Mouse (Mus musculus) CH12.LX (cell line): ENCODE measurements at regions not wholly inside any gene's neighbourhood (a gene's known extent, or its start where the extent isn't known, plus 50 kb on each side); places are given as distances from the start of the nearest gene placed in this dataset.

Source experiments
- DNase-seq: peaks from one replicate; pipeline ENCODE4 v3.0.0-alpha.2; 2013; ENCODE audit errors: extremely low read depth
- H3K27ac ChIP-seq: 2 replicates; pipeline ENCODE4 v1.5.1; 2012; ENCODE audit warnings: low read depth, mild to moderate bottlenecking, control low read depth, moderate library complexity; ENCODE audit not compliant: insufficient read depth
- H3K27me3 ChIP-seq: replicated peaks from 2 replicates; pipeline ENCODE3; 2012; ENCODE audit warnings: inconsistent platforms
- H3K36me3 ChIP-seq, 2 experiments: replicated peaks in 1 of 2; 2 replicates each; pipeline versions ENCODE3 to v1.6.1; 2012; ENCODE audit warnings: inconsistent platforms in 1 of 2, low read length in 1 of 2, mild to moderate bottlenecking in 1 of 2, mixed read lengths in 1 of 2, moderate library complexity in 1 of 2; ENCODE audit not compliant: control insufficient read depth in 1 of 2, insufficient read depth in 1 of 2
- H3K4me1 ChIP-seq, 2 experiments: 2 replicates each; pipeline ENCODE4 v1.6.1; 2012; ENCODE audit warnings: inconsistent platforms in 1 of 2, moderate library complexity in 1 of 2; ENCODE audit not compliant: insufficient read depth in 2 of 2, control insufficient read depth in 1 of 2
- H3K4me2 ChIP-seq: 2 replicates; pipeline ENCODE4 v1.6.1; 2012; ENCODE audit warnings: low read depth, mild to moderate bottlenecking, control low read depth; ENCODE audit not compliant: poor library complexity, insufficient read depth, severe bottlenecking
- H3K4me3 ChIP-seq, 3 experiments: fragments of 150-350 bp in 1 of 3; sonication (generic) in 1 of 3; replicated peaks in 1 of 3; 2 replicates each; pipeline versions ENCODE3 to v1.5.1; 2011 to 2012; ENCODE audit warnings: low read depth in 2 of 3, low read length in 2 of 3, mild to moderate bottlenecking in 2 of 3, moderate library complexity in 2 of 3, control low read depth in 1 of 3, improper control_type of control experiment in 1 of 3, inconsistent platforms in 1 of 3, mixed read lengths in 1 of 3; ENCODE audit not compliant: poor library complexity in 1 of 3
- H3K79me2 ChIP-seq: replicated peaks from 2 replicates; pipeline ENCODE4 v1.6.1; 2012; ENCODE audit warnings: mild to moderate bottlenecking, moderate library complexity; ENCODE audit not compliant: control insufficient read depth, poor library complexity, insufficient read depth, severe bottlenecking; ENCODE audit errors: extremely low read depth
- H3K9ac ChIP-seq: 2 replicates; pipeline ENCODE4 v1.6.1; 2012; ENCODE audit warnings: low read depth, mild to moderate bottlenecking, control low read depth, moderate library complexity; ENCODE audit not compliant: insufficient read depth
- H3K9me3 ChIP-seq: replicated peaks from 2 replicates; pipeline ENCODE3; 2012; ENCODE audit warnings: low read length, inconsistent platforms, mixed read lengths
- BHLHE40 ChIP-seq: IDR thresholded peaks from 2 replicates; pipeline ENCODE4 v1.6.1; 2011; ENCODE audit warnings: mild to moderate bottlenecking, low read depth, low read length, improper control_type of control experiment
- CHD1 ChIP-seq: IDR thresholded peaks from 2 replicates; pipeline ENCODE4 v1.6.1; 2012; ENCODE audit warnings: low read depth, low read length, improper control_type of control experiment, inconsistent platforms
- CHD2 ChIP-seq: IDR thresholded peaks from 2 replicates; pipeline ENCODE4 v1.6.1; 2011; ENCODE audit warnings: low read length, improper control_type of control experiment
- CTCF ChIP-seq, 2 experiments: IDR thresholded peaks in 1 of 2; conservative IDR thresholded peaks in 1 of 2; 2 replicates each; pipeline ENCODE4 v1.5.1; 2011 to 2012; ENCODE audit warnings: low read depth in 2 of 2, low read length in 2 of 2, improper control_type of control experiment in 1 of 2, inconsistent platforms in 1 of 2, mild to moderate bottlenecking in 1 of 2, moderate library complexity in 1 of 2
- ELF1 ChIP-seq: IDR thresholded peaks from 2 replicates; pipeline ENCODE4 v1.6.1; 2014; ENCODE audit warnings: low read depth, mild to moderate bottlenecking, inconsistent platforms, low read length, improper control_type of control experiment
- ETS1 ChIP-seq: conservative IDR thresholded peaks from 2 replicates; pipeline ENCODE4 v1.6.1; 2012; ENCODE audit warnings: low read depth, mild to moderate bottlenecking, inconsistent platforms, low read length, improper control_type of control experiment, moderate library complexity
- GABPA ChIP-seq: IDR thresholded peaks from 2 replicates; pipeline ENCODE4 v1.6.1; 2012; ENCODE audit warnings: low read depth, low read length, improper control_type of control experiment, inconsistent platforms; ENCODE audit not compliant: insufficient replicate concordance
- HCFC1 ChIP-seq: IDR thresholded peaks from 2 replicates; pipeline ENCODE4 v1.6.1; 2012; ENCODE audit warnings: low read depth, mild to moderate bottlenecking, inconsistent platforms, low read length, improper control_type of control experiment
- IRF4 ChIP-seq: IDR thresholded peaks from 2 replicates; pipeline ENCODE4 v1.6.1; 2014; ENCODE audit warnings: low read depth, mild to moderate bottlenecking, inconsistent platforms, low read length, improper control_type of control experiment
- KAT2A ChIP-seq: IDR thresholded peaks from 2 replicates; pipeline ENCODE4 v1.6.1; 2012; ENCODE audit warnings: low read length, improper control_type of control experiment, inconsistent platforms; ENCODE audit not compliant: insufficient replicate concordance
- MAFK ChIP-seq: IDR thresholded peaks from 2 replicates; pipeline ENCODE4 v1.6.1; 2011; ENCODE audit warnings: low read length, improper control_type of control experiment; ENCODE audit not compliant: insufficient replicate concordance
- MAZ ChIP-seq: IDR thresholded peaks from 2 replicates; pipeline ENCODE4 v1.6.1; 2012; ENCODE audit warnings: low read depth, mild to moderate bottlenecking, inconsistent platforms, low read length, improper control_type of control experiment, moderate library complexity
- MEF2A ChIP-seq: IDR thresholded peaks from 2 replicates; pipeline ENCODE4 v1.6.1; 2014; ENCODE audit warnings: low read depth, mild to moderate bottlenecking, inconsistent platforms, low read length, improper control_type of control experiment, borderline replicate concordance
- MXI1 ChIP-seq: IDR thresholded peaks from 2 replicates; pipeline ENCODE4 v1.6.1; 2011; ENCODE audit warnings: mild to moderate bottlenecking, low read depth, low read length, improper control_type of control experiment
- MYC ChIP-seq: IDR thresholded peaks from 2 replicates; pipeline ENCODE4 v1.6.1; 2011; ENCODE audit warnings: low read depth, mild to moderate bottlenecking, improper control_type of control experiment, low read length
- NELFE ChIP-seq: IDR thresholded peaks from 2 replicates; pipeline ENCODE4 v1.6.1; 2011; ENCODE audit warnings: low read depth, low read length, improper control_type of control experiment
- NRF1 ChIP-seq: IDR thresholded peaks from 2 replicates; pipeline ENCODE4 v1.6.1; 2014; ENCODE audit warnings: low read depth, mild to moderate bottlenecking, inconsistent platforms, low read length, improper control_type of control experiment, moderate library complexity
- PAX5 ChIP-seq: IDR thresholded peaks from 2 replicates; pipeline ENCODE4 v1.6.1; 2012; ENCODE audit warnings: low read length, inconsistent platforms, mixed read lengths
- POLR2AphosphoS2 ChIP-seq: IDR thresholded peaks from 2 replicates; pipeline ENCODE4 v1.6.1; 2011; ENCODE audit warnings: low read depth, low read length, improper control_type of control experiment
- RAD21 ChIP-seq: IDR thresholded peaks from 2 replicates; pipeline ENCODE4 v1.6.1; 2011; ENCODE audit warnings: low read depth, mild to moderate bottlenecking, low read length, improper control_type of control experiment, moderate library complexity
- SIN3A ChIP-seq: IDR thresholded peaks from 2 replicates; pipeline ENCODE4 v1.6.1; 2012; ENCODE audit warnings: low read length, improper control_type of control experiment, inconsistent platforms
- SMC3 ChIP-seq: IDR thresholded peaks from 2 replicates; pipeline ENCODE4 v1.6.1; 2011; ENCODE audit warnings: low read depth, low read length, improper control_type of control experiment
- TBP ChIP-seq: conservative IDR thresholded peaks from 2 replicates; pipeline ENCODE4 v1.6.1; 2011; ENCODE audit warnings: low read depth, low read length, improper control_type of control experiment
- TCF12 ChIP-seq: IDR thresholded peaks from 2 replicates; pipeline ENCODE4 v1.6.1; 2014; ENCODE audit warnings: low read depth, mild to moderate bottlenecking, inconsistent platforms, low read length, improper control_type of control experiment
- UBTF ChIP-seq: IDR thresholded peaks from 2 replicates; pipeline ENCODE4 v1.6.1; 2012; ENCODE audit warnings: low read depth, mild to moderate bottlenecking, inconsistent platforms, low read length, improper control_type of control experiment, moderate library complexity
- USF1 ChIP-seq: IDR thresholded peaks from 2 replicates; pipeline ENCODE4 v1.6.1; 2014; ENCODE audit warnings: low read depth, mild to moderate bottlenecking, inconsistent platforms, low read length, improper control_type of control experiment
- ZC3H11A ChIP-seq: IDR thresholded peaks from 2 replicates; pipeline ENCODE4 v1.6.1; 2012; ENCODE audit warnings: low read depth, mild to moderate bottlenecking, inconsistent platforms, low read length, improper control_type of control experiment
- ZKSCAN1 ChIP-seq: IDR thresholded peaks from 2 replicates; pipeline ENCODE4 v1.6.1; 2012; ENCODE audit warnings: low read depth, inconsistent platforms, low read length, improper control_type of control experiment, borderline replicate concordance
- ZNF384 ChIP-seq: IDR thresholded peaks from 2 replicates; pipeline ENCODE4 v1.6.1; 2012; ENCODE audit warnings: low read depth, low read length, improper control_type of control experiment, inconsistent platforms
- dilution Hi-C: fragments of 300-500 bp; cut with MboI; formaldehyde crosslinking; loops from 2 replicates; pipeline ENCODE4 v1.14.3; 2020; ENCODE audit warnings: low sequenced_read_pairs; ENCODE audit not compliant: extremely low pct_unique_long_range_greater_than_20kb, extremely low pct_ligation_motif_present
- in situ Hi-C: fragments of 300-500 bp; cut with MboI; formaldehyde crosslinking; loops from 3 replicates; pipeline ENCODE4 v1.14.3; 2019; ENCODE audit warnings: low sequenced_read_pairs, low pct_ligation_motif_present, low pct_unique_long_range_greater_than_20kb, mixed read lengths

- Histone ChIP-seq H3K27ac (no peak overlapping the region), H3K36me3 (peaks cover 11 to 24% of the 10 kb centered on the region in 2 experiments), H3K27me3 (no peaks in the 10 kb centered on the region), H3K79me2 (no peaks in the 10 kb centered on the region; the same call in 1 of the 2 replicates), H3K9me3 (peaks cover 11% of the 10 kb centered on the region), H3K4me2 (no peak overlapping the region), H3K4me3 (no peak overlapping the region), H3K4me1 (peaks cover 16 to 41% of the 10 kb centered on the region in 2 experiments), H3K9ac (no peak overlapping the region)
- TF ChIP-seq BHLHE40 = no peak
- no peak for TF ChIP-seq NELFE
- TF ChIP-seq UBTF = no peak
- no peak for TF ChIP-seq NRF1
- TF ChIP-seq GABPA = no peak
- no peak for TF ChIP-seq HCFC1
- TF ChIP-seq SMC3 = no peak
- TF ChIP-seq MAZ = no peak
- TF ChIP-seq SIN3A = no peak
- TF ChIP-seq CHD1 = no peak
- no peak for TF ChIP-seq TBP
- no peak for TF ChIP-seq IRF4
- TF ChIP-seq ZC3H11A = no peak
- no peak for TF ChIP-seq ELF1
- TF ChIP-seq MYC = no peak
- DNase-seq = no peak
- in situ Hi-C loops = no loop called here
- dilution Hi-C loops = no loop called here
These were observed 223.6 kb downstream of the Cd47 start for GRCm38 (mm10) chr16:50023885-50024284.

GRCm38 (mm10) chr16:50026100-50026884, 226.0 kb downstream of the Cd47 start:
- Histone ChIP-seq H3K79me2 (peaks cover 6% of the 10 kb centered on the region; the same call in 1 of the 2 replicates), H3K4me3 (no peak overlapping the region), H3K27me3 (no peaks in the 10 kb centered on the region), H3K9me3 (peaks cover 11% of the 10 kb centered on the region), H3K4me2 (peak overlapping the region; percentile 99), H3K9ac (peak overlapping the region; percentile 66), H3K36me3 (peaks cover 9 to 18% of the 10 kb centered on the region in 2 experiments), H3K4me1 (peaks cover 27 to 63% of the 10 kb centered on the region in 2 experiments), H3K27ac (peak overlapping the region; percentile 99)
- in situ Hi-C loops = loop anchor here (5.0 to 25.0 kb wide), 3 partner anchors 59 to 711 kb away; no protein-coding TSS in a partner anchor
- dilution Hi-C loops = no loop called here
- DNase-seq = peak; percentile 97
- TF ChIP-seq MAFK (peak; percentile 83), ZKSCAN1 (no peak), TCF12 (peak; percentile 81), ZNF384 (peak; percentile 98), CTCF (conservative IDR thresholded peaks at IDR 0.05 in 1 of 2, IDR thresholded peaks at IDR 0.05 in 1 of 2; ENCODE audit: low read depth in 2 of 2, low read length in 2 of 2) (no peak), USF1 (no peak), NRF1 (no peak), MXI1 (peak; percentile 99), TBP (peak; percentile 61), ETS1 (peak; percentile 82), PAX5 (no peak), IRF4 (peak; percentile 99), MEF2A (peak; percentile 92), UBTF (no peak), CHD1 (0 out of 2 replicates have a peak, but pooled peaks have one; percentile 40), POLR2AphosphoS2 (no peak), SIN3A (peak; percentile 84), KAT2A (no peak), RAD21 (peak; percentile 32), NELFE (no peak), GABPA (no peak), SMC3 (peak; percentile 44), CHD2 (peak; percentile 97), BHLHE40 (no peak; the same call in none of the 2 replicates)
